Mouse (Mus musculus) midbrain, embryonic 10.5 days (tissue): ENCODE results near the gene Cggbp1. TPM values are rescaled to one million over a fixed set of nuclear protein-coding genes. Genes with fewer than 3 reads are reported as not detected.
A peak's percentile ranks its signal among the peaks of the same experiment; 100 is the strongest.

Experiments used
- DNase-seq: peaks from one replicate; pipeline ENCODE4 v3.0.0-alpha.2; 2017; ENCODE audit warnings: low spot score
- H3K27ac ChIP-seq: fragments of 300-500 bp; sonication (generic); replicated peaks from 2 replicates; pipeline ENCODE4 v1.5.1; 2016; ENCODE audit warnings: mild to moderate bottlenecking
- H3K27me3 ChIP-seq: fragments of 300-500 bp; sonication (generic); 2 replicates; pipeline ENCODE4 v1.6.1; 2016; ENCODE audit warnings: low read depth, mild to moderate bottlenecking; ENCODE audit not compliant: poor library complexity, severe bottlenecking
- H3K36me3 ChIP-seq: fragments of 300-500 bp; sonication (generic); 2 replicates; pipeline ENCODE4 v1.6.1; 2016; ENCODE audit warnings: mild to moderate bottlenecking, moderate library complexity
- H3K4me1 ChIP-seq: fragments of 300-500 bp; sonication (generic); 2 replicates; pipeline ENCODE4 v1.6.1; 2016
- H3K4me3 ChIP-seq: fragments of 300-500 bp; sonication (generic); 2 replicates; pipeline ENCODE4 v1.5.1; 2016; ENCODE audit warnings: mild to moderate bottlenecking, moderate library complexity
- H3K9me3 ChIP-seq: fragments of 300-500 bp; sonication (generic); replicated peaks from 2 replicates; pipeline ENCODE4 v1.6.1; 2016; ENCODE audit warnings: mild to moderate bottlenecking
- WGBS: fragments of 180-500 bp; shearing (Covaris S2); methylation state at CpG from one replicate; pipeline ENCODE4 v1.1.7; 2016; 5-methylcytosine and 5-hydroxymethylcytosine counted together
- polyA plus RNA-seq: library from polyadenylated mRNA; unstranded; fragments of >200 nt; fragmentation: Nextera tagmentation; extraction: Ambion mirVana; gene quantifications from 2 replicates; pipeline ENCODE4 v1.2.1, GENCODE M21; 2016

Cggbp1 gene
- polyA plus RNA-seq, result 82.9 and 85.0 TPM in 2 replicates

DNA sequence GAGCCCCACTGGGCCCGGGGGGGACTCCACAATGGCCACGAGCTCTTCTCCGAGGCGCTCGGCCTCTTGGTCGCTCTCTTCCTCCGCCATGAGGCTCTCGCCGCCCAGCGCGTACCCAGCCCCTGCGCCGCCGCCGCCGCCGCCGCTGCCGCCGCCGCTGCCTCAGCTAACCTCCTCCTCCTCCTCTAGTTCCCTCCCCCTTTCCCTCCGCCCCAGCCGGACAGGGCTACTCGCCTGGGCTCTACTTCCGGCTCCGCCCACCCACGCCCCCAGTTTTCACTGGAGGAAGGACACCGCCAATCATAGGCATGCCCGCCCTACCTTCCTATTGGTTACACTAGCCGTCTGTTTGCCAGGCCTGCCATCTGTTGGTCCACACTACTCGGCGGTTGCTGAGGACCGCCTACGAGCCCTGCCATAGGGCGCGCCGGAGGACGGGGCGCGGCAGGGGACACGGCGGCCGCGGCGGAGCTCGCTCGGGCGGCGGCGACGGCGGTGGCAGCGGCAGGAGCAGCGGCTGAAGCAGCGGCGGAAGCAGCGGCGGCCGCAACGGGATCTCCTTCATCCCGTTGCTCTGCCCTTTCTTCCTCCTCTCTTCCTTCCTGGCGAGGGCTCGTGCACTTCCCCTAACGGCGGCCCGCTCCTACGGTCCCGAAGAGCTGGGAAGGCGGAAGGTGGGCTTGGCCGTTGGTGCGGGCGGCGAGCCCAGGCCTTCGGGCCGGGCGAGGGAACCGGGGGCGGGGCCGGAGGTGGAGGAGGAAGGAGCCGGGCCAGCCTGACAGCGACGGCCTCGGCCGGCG, at the start of gene Cggbp1, which contains the start of gene Zfp654:
Gene Cggbp1 (plus strand): TSS at position 434 of the 800 bp plus-strand sequence.
Gene Zfp654 (minus strand): TSS at position 90 of the 800 bp plus-strand sequence.
- Histone ChIP-seq H3K4me3 (peak within 1 kb of the TSS; percentile 94), H3K27ac (peak within 1 kb of the TSS; percentile 97), H3K27me3 (no peaks in the 10 kb centered on the region), H3K9me3 (no peaks in the 10 kb centered on the region), H3K4me1 (peaks cover 32% of the 10 kb centered on the region), H3K36me3 (peaks cover 27% of the 10 kb centered on the region)
- WGBS, result under 1% methylated on average over 71 of the region's 85 CpGs
- peak; percentile 99 for DNase-seq

- no peaks in the 10 kb centered on the region for H3K9me3 ChIP-seq
- 92% methylated on average over 3 of the region's 3 CpGs for WGBS
- no peak for DNase-seq
- no peaks in the 10 kb centered on the region for H3K4me1 ChIP-seq
- H3K4me3 ChIP-seq, result no peak overlapping the region
- no peak overlapping the region for H3K27ac ChIP-seq
- peaks cover 19% of the 10 kb centered on the region for H3K36me3 ChIP-seq
- no peaks in the 10 kb centered on the region for H3K27me3 ChIP-seq
These were observed 48.8 kb upstream of the Cggbp1 start for GRCm38 (mm10) chr16:64803041-64803440.

DNA sequence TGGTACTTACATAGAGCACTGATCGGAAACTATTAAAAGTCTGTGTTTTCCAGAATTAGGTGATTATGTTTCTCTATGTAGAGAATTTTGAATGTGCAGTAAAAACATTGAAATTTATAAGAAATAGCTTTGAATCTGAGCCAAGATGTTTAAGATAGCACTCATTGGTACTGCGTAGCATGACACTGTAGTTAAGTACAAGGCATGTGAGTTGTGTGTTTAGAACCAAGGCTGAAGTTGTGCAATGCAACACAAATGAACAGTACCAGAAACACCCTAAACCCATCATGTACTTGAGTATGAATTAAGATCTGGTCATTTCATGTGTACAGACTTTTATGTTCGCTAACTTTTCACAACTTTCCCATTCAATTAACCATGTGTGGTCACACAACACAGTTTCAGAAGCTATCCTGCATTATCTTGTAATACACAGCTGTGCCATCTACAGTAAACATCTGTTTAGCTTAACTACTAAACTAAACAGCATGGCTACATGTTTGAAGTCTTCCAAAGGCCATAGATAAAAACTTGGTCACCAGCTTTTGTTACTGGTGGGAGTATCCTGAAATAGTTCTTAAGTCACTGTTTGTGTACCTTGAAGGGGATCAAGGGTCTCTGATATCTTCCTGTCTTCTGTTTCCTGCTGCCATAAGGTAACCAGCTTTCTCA, 34.6 kb upstream of the Cggbp1 start:
- no peaks in the 10 kb centered on the region for H3K27me3 ChIP-seq
- no peak overlapping the region for H3K4me3 ChIP-seq
- DNase-seq, result no peak
- H3K27ac ChIP-seq, result no peak overlapping the region
- H3K4me1 ChIP-seq, result no peaks in the 10 kb centered on the region
- peaks cover 15% of the 10 kb centered on the region for H3K36me3 ChIP-seq
- no peaks in the 10 kb centered on the region for H3K9me3 ChIP-seq
- 90% methylated on average over 3 of the region's 3 CpGs for WGBS

DNA sequence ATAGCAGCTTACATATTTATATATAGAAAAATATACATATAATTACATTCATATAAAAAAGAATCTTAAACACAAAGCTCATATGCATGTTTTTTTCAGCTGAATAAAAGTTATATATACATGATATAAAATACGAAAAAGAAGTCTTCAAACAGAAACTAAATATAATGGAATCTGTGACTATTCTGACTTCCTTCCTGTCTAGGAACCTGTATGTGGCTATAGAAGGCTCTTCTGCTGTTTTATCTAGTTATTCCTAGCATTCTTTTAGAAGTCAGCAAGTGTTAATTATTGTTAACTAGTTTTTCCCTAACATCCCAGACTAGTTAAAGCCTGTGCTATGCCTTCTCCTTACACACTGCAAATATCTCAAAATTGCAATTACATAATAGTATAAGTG, 27.9 kb upstream of the Cggbp1 start:
- Histone ChIP-seq H3K4me3 (no peak overlapping the region), H3K27ac (no peak overlapping the region), H3K27me3 (no peaks in the 10 kb centered on the region), H3K36me3 (peaks cover 16% of the 10 kb centered on the region), H3K4me1 (no peaks in the 10 kb centered on the region), H3K9me3 (no peaks in the 10 kb centered on the region)
- 91% methylated on average over 1 of the region's 1 CpGs for WGBS
- DNase-seq, result no peak

DNA sequence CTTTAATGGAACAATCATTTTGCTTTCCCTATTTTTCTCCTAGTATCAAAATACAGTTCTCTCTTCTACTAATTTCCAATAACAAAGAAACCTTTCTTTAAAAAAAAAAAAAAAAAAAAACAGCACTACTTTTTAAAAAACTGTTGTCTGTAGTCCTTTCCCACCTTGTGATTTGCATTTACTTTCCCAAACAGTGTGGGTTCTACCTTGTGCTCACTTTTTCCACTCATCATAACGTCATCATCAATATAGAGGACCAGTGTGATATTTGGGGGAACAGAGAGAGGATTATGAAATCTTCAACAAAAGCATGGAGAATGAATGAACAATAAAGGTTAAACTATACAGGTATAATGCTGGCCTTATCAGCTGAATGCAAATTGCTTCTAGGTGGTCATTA, 27.3 kb upstream of the Cggbp1 start:
- WGBS, result 91% methylated on average over 1 of the region's 1 CpGs
- Histone ChIP-seq H3K9me3 (no peaks in the 10 kb centered on the region), H3K36me3 (peaks cover 19% of the 10 kb centered on the region), H3K4me3 (no peak overlapping the region), H3K27ac (no peak overlapping the region), H3K27me3 (no peaks in the 10 kb centered on the region), H3K4me1 (no peaks in the 10 kb centered on the region)
- DNase-seq, result no peak

- no peak overlapping the region for H3K4me3 ChIP-seq
- no peak overlapping the region for H3K27ac ChIP-seq
- 93% methylated on average over 15 of the region's 15 CpGs for WGBS
- no peaks in the 10 kb centered on the region for H3K4me1 ChIP-seq
- no peak for DNase-seq
- H3K27me3 ChIP-seq, result no peaks in the 10 kb centered on the region
- no peaks in the 10 kb centered on the region for H3K9me3 ChIP-seq
- H3K36me3 ChIP-seq, result peaks cover 28% of the 10 kb centered on the region
These were observed 21.5 kb upstream of the Cggbp1 start for GRCm38 (mm10) chr16:64830291-64830690.

GRCm38 (mm10) chr16:64835996-64836545, 15.7 kb upstream of the Cggbp1 start:
- no peak for DNase-seq
- Histone ChIP-seq H3K9me3 (no peaks in the 10 kb centered on the region), H3K36me3 (no peaks in the 10 kb centered on the region), H3K27me3 (no peaks in the 10 kb centered on the region), H3K27ac (no peak overlapping the region), H3K4me1 (no peaks in the 10 kb centered on the region), H3K4me3 (no peak overlapping the region)
- 85% methylated on average over 1 of the region's 1 CpGs for WGBS

DNA sequence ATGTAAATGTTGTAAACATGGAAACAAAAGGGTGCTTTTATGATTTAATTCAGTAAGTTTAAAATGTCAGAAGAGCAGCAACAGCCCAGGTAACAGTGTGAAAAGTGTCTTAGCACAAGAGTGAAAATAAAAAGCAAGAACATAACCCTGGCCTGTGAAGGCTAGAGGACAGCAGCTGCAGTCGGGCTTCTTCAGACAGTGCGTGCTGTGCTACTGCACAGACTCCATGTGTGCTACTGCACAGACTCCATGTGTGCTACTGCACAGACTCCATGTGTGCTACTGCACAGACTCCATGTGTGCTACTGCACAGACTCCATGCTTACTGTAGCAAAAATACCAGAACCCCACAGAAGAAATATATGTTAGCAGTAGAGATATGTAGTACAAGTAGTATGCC, 15.1 kb upstream of the Cggbp1 start:
- Histone ChIP-seq H3K27ac (no peak overlapping the region), H3K36me3 (no peaks in the 10 kb centered on the region), H3K9me3 (no peaks in the 10 kb centered on the region), H3K4me3 (no peak overlapping the region), H3K27me3 (no peaks in the 10 kb centered on the region), H3K4me1 (no peaks in the 10 kb centered on the region)
- no peak for DNase-seq
- 89% methylated on average over 2 of the region's 2 CpGs for WGBS

- no peak overlapping the region for H3K27ac ChIP-seq
- no peak overlapping the region for H3K4me3 ChIP-seq
- no peaks in the 10 kb centered on the region for H3K36me3 ChIP-seq
- H3K27me3 ChIP-seq, result no peaks in the 10 kb centered on the region
- no peak for DNase-seq
- H3K4me1 ChIP-seq, result no peaks in the 10 kb centered on the region
- 93% methylated on average over 5 of the region's 5 CpGs for WGBS
- H3K9me3 ChIP-seq, result no peaks in the 10 kb centered on the region
These were observed 10.1 kb upstream of the Cggbp1 start for GRCm38 (mm10) chr16:64841481-64842373.

- Histone ChIP-seq H3K4me1 (no peaks in the 10 kb centered on the region), H3K9me3 (no peaks in the 10 kb centered on the region), H3K27me3 (no peaks in the 10 kb centered on the region), H3K27ac (no peak overlapping the region), H3K4me3 (no peak overlapping the region), H3K36me3 (no peaks in the 10 kb centered on the region)
- no peak for DNase-seq
- WGBS, result 100% methylated on average over 3 of the region's 3 CpGs
These were observed 9.4 kb upstream of the Cggbp1 start for GRCm38 (mm10) chr16:64842374-64842729.

DNA sequence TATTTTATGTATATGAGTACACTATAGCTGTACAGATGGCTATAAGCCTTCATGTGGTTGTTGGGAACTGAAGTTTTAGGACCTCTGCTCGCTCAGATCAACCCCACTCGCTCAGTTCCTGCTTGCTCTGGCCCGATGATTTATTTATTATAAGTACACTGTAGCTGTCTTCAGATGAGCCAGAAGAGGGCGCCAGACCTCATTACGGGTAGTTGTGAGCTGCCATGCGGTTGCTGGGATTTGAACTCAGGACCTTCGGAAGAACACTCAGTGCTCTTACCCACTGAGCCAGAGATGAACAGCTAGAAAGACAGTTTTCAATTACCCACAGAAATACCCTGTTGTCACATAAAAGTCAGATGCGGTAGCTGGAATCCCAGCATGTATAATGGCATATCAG, 5.8 kb upstream of the Cggbp1 start:
- Histone ChIP-seq H3K27me3 (no peaks in the 10 kb centered on the region), H3K9me3 (no peaks in the 10 kb centered on the region), H3K27ac (no peak overlapping the region), H3K4me1 (peaks cover 14% of the 10 kb centered on the region), H3K36me3 (no peaks in the 10 kb centered on the region), H3K4me3 (no peak overlapping the region)
- 87% methylated on average over 8 of the region's 8 CpGs for WGBS
- no peak for DNase-seq

DNA sequence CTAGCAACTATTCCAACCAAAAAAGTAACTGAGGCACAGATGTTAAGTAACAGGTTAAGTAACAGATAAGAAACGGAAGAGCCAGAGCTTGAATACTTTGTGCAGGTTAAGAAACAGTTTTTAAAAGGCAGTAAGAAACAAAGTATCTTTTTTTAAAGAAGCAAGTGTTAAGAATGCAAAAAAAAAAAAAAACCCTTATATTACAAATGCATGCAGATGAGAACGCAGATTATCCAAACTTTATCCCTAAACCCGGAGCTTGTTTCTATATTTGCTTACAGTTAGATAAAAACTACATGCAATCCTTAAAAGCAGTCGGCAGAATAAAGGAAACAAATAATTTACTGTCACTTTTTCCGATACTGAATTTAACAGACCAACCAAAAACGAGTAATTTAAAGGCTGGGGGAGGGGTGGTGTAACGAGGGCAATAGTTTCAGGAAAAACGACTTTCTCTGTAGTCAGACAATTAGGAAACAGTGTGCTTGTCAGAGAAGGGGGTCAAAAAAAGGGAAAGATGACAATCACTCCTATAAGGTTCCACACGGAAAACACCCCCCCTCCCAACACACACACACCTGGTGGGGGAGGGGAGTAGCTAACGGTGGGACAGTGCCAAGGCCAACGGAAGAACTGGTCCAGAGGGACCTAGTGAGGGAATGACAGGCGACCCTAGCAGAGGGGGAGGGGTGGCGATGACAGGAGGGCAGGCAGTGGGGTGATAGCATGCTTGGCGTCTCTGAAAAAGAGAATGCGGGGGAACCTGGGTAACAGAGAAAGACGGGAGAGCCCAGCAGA, 1.3 kb upstream of the Cggbp1 start:
- DNase-seq, result peak; percentile 49
- Histone ChIP-seq H3K4me3 (peak overlapping the region; percentile 94), H3K27ac (peak overlapping the region; percentile 97), H3K36me3 (peaks cover 15% of the 10 kb centered on the region), H3K27me3 (no peaks in the 10 kb centered on the region), H3K9me3 (no peaks in the 10 kb centered on the region), H3K4me1 (peaks cover 32% of the 10 kb centered on the region)
- 6% methylated on average over 16 of the region's 16 CpGs for WGBS
